Comparison of ENCODE assay signal across 27 mouse cellular contexts in genomic region chr5:87375874-87376383, GRCm38 (mm10). TPM values are rescaled to one million over a fixed set of nuclear protein-coding genes. Genes with fewer than 3 reads are reported as not detected.
A peak's percentile ranks its signal among the peaks of the same experiment; 100 is the strongest.
DNase-seq lines count a peak whose midpoint lies in the region; ATAC-seq and TF ChIP-seq lines count a peak whose summit lies in the region.
"Had no signal": no experiment of that assay in that cellular context is flagged by ENCODE, and none has a peak within 500 bp of the region (broad histone marks: within the 10 kb centered on the region; RNA-seq: fewer than 3 reads in every experiment).

No protein-coding gene starts in this region.

- no peak for TF ChIP-seq CTCF in kidney, adult 2 months (conservative IDR thresholded peaks at IDR 0.05; ENCODE audit: insufficient read depth, insufficient read length, low read depth, low read length)
- no peak for TF ChIP-seq CTCF in liver, adult 2 months (IDR thresholded peaks at IDR 0.05; ENCODE audit: low read depth, low read length)
- no peak for TF ChIP-seq CTCF in liver, postnatal 0 days (IDR thresholded peaks at IDR 0.05; ENCODE audit: low read depth)

- no peak overlapping the region for H3K9ac ChIP-seq in kidney, embryonic 15.5 days
- no peak overlapping the region for H3K9ac ChIP-seq in liver, adult 2 months (ENCODE audit: low read depth, low read length)
- H3K9ac ChIP-seq in liver, embryonic 11.5 days (ENCODE audit: low read depth, low read length): no peak overlapping the region
- H3K9ac ChIP-seq in liver, postnatal 0 days (replicated peaks): no peak overlapping the region
- H3K9ac ChIP-seq in liver, embryonic 12.5 days: no peak overlapping the region

- peaks cover 10% of the 10 kb centered on the region; the same call in 1 of the 2 replicates for H3K4me1 ChIP-seq in kidney, adult 2 months (ENCODE audit: control insufficient read depth, insufficient read depth, low read length)
- no peaks in the 10 kb centered on the region for H3K4me1 ChIP-seq in kidney, embryonic 15.5 days
- H3K4me1 ChIP-seq in liver, adult 2 months (ENCODE audit: control insufficient read depth, insufficient read depth, low read length): peaks cover 16% of the 10 kb centered on the region
- no peaks in the 10 kb centered on the region for H3K4me1 ChIP-seq in liver, embryonic 11.5 days (replicated peaks; ENCODE audit: control insufficient read depth, insufficient read depth, low read length)
- no peaks in the 10 kb centered on the region for H3K4me1 ChIP-seq in liver, postnatal 0 days (ENCODE audit: insufficient read depth)
- no peaks in the 10 kb centered on the region for H3K4me1 ChIP-seq in liver, embryonic 12.5 days

- H3K4me3 ChIP-seq in kidney, adult 2 months (ENCODE audit: insufficient read depth, low read depth, low read length): no peak overlapping the region
- H3K4me3 ChIP-seq in kidney, embryonic 15.5 days (replicated peaks): no peak overlapping the region
- H3K4me3 ChIP-seq in liver, adult 2 months (ENCODE audit: insufficient read depth, low read depth, low read length): no peak overlapping the region
- no peak overlapping the region for H3K4me3 ChIP-seq in liver, embryonic 11.5 days (ENCODE audit: low read depth, low read length)
- no peak overlapping the region for H3K4me3 ChIP-seq in liver, postnatal 0 days (ENCODE audit: low read depth, low read length)
- H3K4me3 ChIP-seq in liver, embryonic 12.5 days: no peak overlapping the region

- TF ChIP-seq POLR2A in kidney, adult 2 months (IDR thresholded peaks at IDR 0.05; ENCODE audit: low read depth, low read length): no peak
- TF ChIP-seq POLR2A in liver, adult 2 months (IDR thresholded peaks at IDR 0.05; ENCODE audit: extremely low read depth, insufficient read depth, low read length): no peak

- no peaks in the 10 kb centered on the region for H3K27me3 ChIP-seq in kidney, adult 2 months (replicated peaks; ENCODE audit: control insufficient read depth, insufficient read depth, low read length)
- no peaks in the 10 kb centered on the region for H3K27me3 ChIP-seq in kidney, embryonic 15.5 days
- H3K27me3 ChIP-seq in liver, adult 2 months (ENCODE audit: control insufficient read depth, insufficient read depth, low read length): no peaks in the 10 kb centered on the region
- H3K27me3 ChIP-seq in liver, embryonic 11.5 days (replicated peaks; ENCODE audit: control insufficient read depth, insufficient read depth, low read length): no peaks in the 10 kb centered on the region
- no peaks in the 10 kb centered on the region for H3K27me3 ChIP-seq in liver, postnatal 0 days (ENCODE audit: insufficient read depth, low read length)
- no peaks in the 10 kb centered on the region for H3K27me3 ChIP-seq in liver, embryonic 12.5 days (replicated peaks)
- H3K27me3 ChIP-seq: CH12.LX, Patski had no signal

- H3K36me3 ChIP-seq in kidney, adult 2 months (ENCODE audit: control insufficient read depth, insufficient read depth, low read length): no peaks in the 10 kb centered on the region
- H3K36me3 ChIP-seq in kidney, embryonic 15.5 days: no peaks in the 10 kb centered on the region
- peaks cover 15% of the 10 kb centered on the region for H3K36me3 ChIP-seq in liver, adult 2 months (ENCODE audit: control insufficient read depth, insufficient read depth, low read length)
- H3K36me3 ChIP-seq in liver, embryonic 11.5 days (ENCODE audit: control insufficient read depth, insufficient read depth, low read length): no peaks in the 10 kb centered on the region
- H3K36me3 ChIP-seq in liver, postnatal 0 days (replicated peaks; ENCODE audit: insufficient read depth, low read length): no peaks in the 10 kb centered on the region
- H3K36me3 ChIP-seq in liver, embryonic 12.5 days: no peaks in the 10 kb centered on the region
- H3K36me3 ChIP-seq: G1E had no signal

- TF ChIP-seq EP300 in liver, postnatal 0 days (IDR thresholded peaks at IDR 0.05; ENCODE audit: low read depth): peak; percentile 78

- no peak overlapping the region for H3K4me2 ChIP-seq in kidney, embryonic 15.5 days
- H3K4me2 ChIP-seq in liver, embryonic 11.5 days: no peak overlapping the region
- no peak overlapping the region for H3K4me2 ChIP-seq in liver, postnatal 0 days (ENCODE audit: low read depth, low read length)
- H3K4me2 ChIP-seq in liver, embryonic 12.5 days: no peak overlapping the region

- ATAC-seq in kidney, embryonic 15.5 days (replicated peaks; ENCODE audit: low FRiP score): no peak
- no peak for ATAC-seq in liver, embryonic 11.5 days (replicated peaks; ENCODE audit: low FRiP score)
- ATAC-seq in liver, postnatal 0 days: peak; percentile 92
- no peak for ATAC-seq in liver, embryonic 12.5 days
- ATAC-seq: activated CD4-positive, CD25-positive, alpha-beta regulatory T cell, adult 4 months; CD4-positive, CD25-positive, alpha-beta regulatory T cell, adult 4 months; Patski had no signal

- no peak overlapping the region for H3K27ac ChIP-seq in kidney, adult 2 months (ENCODE audit: insufficient read depth, low read depth, low read length)
- H3K27ac ChIP-seq in kidney, embryonic 15.5 days: no peak overlapping the region
- H3K27ac ChIP-seq in liver, adult 2 months (replicated peaks; ENCODE audit: insufficient read depth, low read depth, low read length): no peak overlapping the region
- no peak overlapping the region for H3K27ac ChIP-seq in liver, embryonic 11.5 days (ENCODE audit: low read depth, low read length)
- peak overlapping the region; percentile 79 for H3K27ac ChIP-seq in liver, postnatal 0 days (ENCODE audit: low read depth)
- no peak overlapping the region for H3K27ac ChIP-seq in liver, embryonic 12.5 days

- 80% methylated on average over 3 of the region's 3 CpGs for WGBS in kidney, adult 2 months
- 89% methylated on average over 3 of the region's 3 CpGs for WGBS in kidney, embryonic 15.5 days
- WGBS in liver, adult 2 months: 16% methylated on average over 3 of the region's 3 CpGs
- 79% methylated on average over 3 of the region's 3 CpGs for WGBS in liver, embryonic 11.5 days
- 45% methylated on average over 3 of the region's 3 CpGs for WGBS in liver, postnatal 0 days (ENCODE audit: insufficient replicate concordance)
- 67% methylated on average over 3 of the region's 3 CpGs for WGBS in liver, embryonic 12.5 days (ENCODE audit: insufficient replicate concordance)

- no peaks in the 10 kb centered on the region for H3K9me3 ChIP-seq in kidney, embryonic 15.5 days (replicated peaks)
- no peaks in the 10 kb centered on the region for H3K9me3 ChIP-seq in liver, embryonic 11.5 days (ENCODE audit: control insufficient read depth, low read length)
- H3K9me3 ChIP-seq in liver, postnatal 0 days (ENCODE audit: low read length): no peaks in the 10 kb centered on the region
- H3K9me3 ChIP-seq in liver, embryonic 12.5 days (replicated peaks): no peaks in the 10 kb centered on the region
- H3K9me3 ChIP-seq: G1E had no signal

- H3K79me2 ChIP-seq in liver, adult 2 months (ENCODE audit: control insufficient read depth, insufficient read depth, low read length): no peaks in the 10 kb centered on the region

- peak; percentile 47 for DNase-seq in kidney, adult 2 months
- DNase-seq in liver, adult 2 months (ENCODE audit: extremely low read depth, low read depth, low spot score): peak; percentile 100
- DNase-seq in liver, embryonic 11.5 days (ENCODE audit: low spot score): no peak
- no peak for DNase-seq in liver, postnatal 0 days
- DNase-seq in gonadal fat pad, adult 2 months (ENCODE audit: low read depth): peak; percentile 38
- DNase-seq in cerebellum, postnatal 4 days (ENCODE audit: low spot score in 2 of 2): no peak
- DNase-seq: adrenal gland, adult 2 months; adrenal gland, adult 8-10 months; adrenal gland, postnatal 10 days; adrenal gland, postnatal 14 days; adrenal gland, postnatal 25 days; adrenal gland, postnatal 36 days; B cell, adult 2 months; cerebellum, adult 11 months; cerebellum, adult 11-12 months had no signal

RNA-seq across cellular contexts. Expression of gene Ugt2a3, which starts 38.9 kb away (rescaled TPM):
- polyA plus RNA-seq in kidney, adult 2 months (2012; rRNA removed): 0.28 and 0.33 TPM in 2 replicates
- polyA plus RNA-seq in kidney, embryonic 15.5 days (2015; fragmentation: Nextera tagmentation; extraction: Ambion mirVana): 0.08 TPM in 1 of 2 replicates, not detected in the other
- total RNA-seq in liver, adult 2 months (2014; rRNA removed): 509 and 549 TPM in 2 replicates
- polyA plus RNA-seq in liver, adult 2 months (2012; rRNA removed): 108 and 121 TPM in 2 replicates
- polyA plus RNA-seq in liver, embryonic 11.5 days (2014; fragmentation: Nextera tagmentation; extraction: Ambion mirVana): not detected in 2 replicates
- 1.9 and 3.7 TPM in 2 replicates for polyA plus RNA-seq in liver, postnatal 0 days (2015; fragmentation: Nextera tagmentation; extraction: Ambion mirVana)
- not detected in 2 replicates for polyA plus RNA-seq in liver, embryonic 12.5 days (2016; fragmentation: Nextera tagmentation; extraction: Ambion mirVana)
- polyA plus RNA-seq in gonadal fat pad, adult 2 months (2012; rRNA removed): 0.06 TPM in 1 of 2 replicates, not detected in the other
- total RNA-seq: adrenal gland, adult 18-20 months; adrenal gland, adult 8-10 months; adrenal gland, postnatal 25 days; adrenal gland, postnatal 36 days; CH12.LX; ES-E14; MEL had no signal
- polyA plus RNA-seq: activated CD4-positive, CD25-positive, alpha-beta regulatory T cell, adult 4 months; adrenal gland, adult 2 months; brain, embryonic 14.5 days; C2C12; CD4-positive, CD25-positive, alpha-beta regulatory T cell, adult 4 months; G1E had no signal

RNA-seq across cellular contexts. Expression of gene Ugt2b38, which starts 48.1 kb away (rescaled TPM):
- polyA plus RNA-seq in kidney, adult 2 months (2012; rRNA removed): 37.2 and 48.1 TPM in 2 replicates
- 2.2 and 2.8 TPM in 2 replicates for polyA plus RNA-seq in kidney, embryonic 15.5 days (2015; fragmentation: Nextera tagmentation; extraction: Ambion mirVana)
- total RNA-seq in liver, adult 2 months (2014; rRNA removed): 3.0 and 3.7 TPM in 2 replicates
- 0.05 and 1.4 TPM in 2 replicates for polyA plus RNA-seq in liver, adult 2 months (2012; rRNA removed)
- not detected in 2 replicates for polyA plus RNA-seq in liver, embryonic 11.5 days (2014; fragmentation: Nextera tagmentation; extraction: Ambion mirVana)
- not detected in 2 replicates for polyA plus RNA-seq in liver, postnatal 0 days (2015; fragmentation: Nextera tagmentation; extraction: Ambion mirVana)
- not detected in 2 replicates for polyA plus RNA-seq in liver, embryonic 12.5 days (2016; fragmentation: Nextera tagmentation; extraction: Ambion mirVana)
- polyA plus RNA-seq in gonadal fat pad, adult 2 months (2012; rRNA removed): not detected in 2 replicates
- total RNA-seq: adrenal gland, adult 18-20 months; adrenal gland, adult 2 months; adrenal gland, postnatal 25 days; adrenal gland, postnatal 36 days; CH12.LX; ES-E14; G1E; MEL had no signal
- polyA plus RNA-seq: activated CD4-positive, CD25-positive, alpha-beta regulatory T cell, adult 4 months; adrenal gland, adult 2 months; brain, embryonic 14.5 days; C2C12; CD4-positive, CD25-positive, alpha-beta regulatory T cell, adult 4 months; G1E had no signal

Comparison
In these comparisons a context has a peak if more than half of its experiments do, and no peak if none do; other contexts are left out.
1. DNase-seq: peak in kidney, adult 2 months (single experiment), liver, adult 2 months (single experiment) and gonadal fat pad, adult 2 months (single experiment); none in liver, embryonic 11.5 days (single experiment), liver, postnatal 0 days (single experiment) and cerebellum, postnatal 4 days (0 of 2).
2. RNA of gene Ugt2a3, which starts 38.9 kb away (polyA plus RNA-seq): 108 to 121 TPM in liver, adult 2 months; 1.9 to 3.7 TPM in liver, postnatal 0 days, 0.28 to 0.33 TPM in kidney, adult 2 months, 0.08 TPM in kidney, embryonic 15.5 days, not detected in liver, embryonic 11.5 days, not detected in liver, embryonic 12.5 days and 0.06 TPM in gonadal fat pad, adult 2 months; every median in the first group is over 10 times any median in the second.
3. RNA of gene Ugt2b38, which starts 48.1 kb away (polyA plus RNA-seq): 37.2 to 48.1 TPM in kidney, adult 2 months; 2.2 to 2.8 TPM in kidney, embryonic 15.5 days, 0.05 to 1.4 TPM in liver, adult 2 months, not detected in liver, embryonic 11.5 days, not detected in liver, postnatal 0 days, not detected in liver, embryonic 12.5 days and not detected in gonadal fat pad, adult 2 months; every median in the first group is over 10 times any median in the second.